Comparison of ENCODE assay signal across 12 mouse cellular contexts in the genomic region with DNA sequence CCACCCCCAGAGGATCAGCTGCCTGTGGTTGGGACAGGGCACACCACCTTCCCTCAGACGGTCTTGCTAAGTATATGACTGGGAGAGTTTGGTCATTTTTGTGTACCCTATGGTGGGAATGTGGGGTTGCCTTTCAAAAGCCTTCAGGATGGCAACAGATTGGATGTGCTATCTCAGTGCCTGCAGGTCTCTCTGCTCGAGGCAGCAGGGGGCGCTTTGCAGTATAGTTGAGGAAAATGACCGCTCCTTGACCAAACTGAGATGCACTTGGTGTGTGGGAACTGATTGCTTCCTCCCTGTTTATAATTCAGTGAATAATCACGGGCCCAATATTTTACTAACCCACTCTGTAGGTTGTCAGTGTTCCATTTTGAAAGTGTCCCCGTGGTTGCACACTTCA. TPM values are rescaled to one million over a fixed set of nuclear protein-coding genes. Genes with fewer than 3 reads are reported as not detected.
A peak's percentile ranks its signal among the peaks of the same experiment; 100 is the strongest.
DNase-seq lines count a peak whose midpoint lies in the region; ATAC-seq and TF ChIP-seq lines count a peak whose summit lies in the region.
"Had no signal": no experiment of that assay in that cellular context is flagged by ENCODE, and none has a peak within 500 bp of the region (broad histone marks: within the 10 kb centered on the region; RNA-seq: fewer than 3 reads in every experiment).

No protein-coding gene starts in this region.

- no peak for TF ChIP-seq POLR2A in CH12.LX (IDR thresholded peaks at IDR 0.05; ENCODE audit: low read depth, low read length)

- WGBS in heart, embryonic 13.5 days, result 71% methylated on average over 6 of the region's 6 CpGs
- 52% methylated on average over 6 of the region's 6 CpGs for WGBS in liver, embryonic 14.5 days (ENCODE audit: insufficient replicate concordance)

- no peaks in the 10 kb centered on the region for H3K79me2 ChIP-seq in CH12.LX (replicated peaks; ENCODE audit: control insufficient read depth, extremely low read depth, insufficient read depth, poor library complexity, severe bottlenecking)

- no peak for ATAC-seq in heart, embryonic 13.5 days (ENCODE audit: extremely low read depth, insufficient number of reproducible peaks, low FRiP score, low TSS enrichment)
- ATAC-seq in liver, embryonic 14.5 days (ENCODE audit: insufficient read depth), result no peak

- no peaks in the 10 kb centered on the region for H3K27me3 ChIP-seq in heart, embryonic 13.5 days (replicated peaks)
- H3K27me3 ChIP-seq in liver, embryonic 14.5 days (ENCODE audit: control insufficient read depth, insufficient read depth, low read length), result no peaks in the 10 kb centered on the region
- H3K27me3 ChIP-seq in CH12.LX (replicated peaks), result no peaks in the 10 kb centered on the region

- no peak; the same call in 1 of the 2 replicates for TF ChIP-seq RAD21 in CH12.LX (IDR thresholded peaks at IDR 0.05; ENCODE audit: low read depth, low read length)

- H3K4me1 ChIP-seq in heart, embryonic 13.5 days, result peaks cover 61% of the 10 kb centered on the region
- H3K4me1 ChIP-seq in liver, embryonic 14.5 days (replicated peaks; ENCODE audit: control insufficient read depth in 2 of 2, insufficient read depth in 2 of 2, low read length in 1 of 2), result no peaks in the 10 kb centered on the region
- H3K4me1 ChIP-seq in CH12.LX (ENCODE audit: control insufficient read depth in 1 of 2, insufficient read depth in 2 of 2), result peaks cover 0 to under 1% of the 10 kb centered on the region in 2 experiments; a peak in 1 of 4 replicates

- no peaks in the 10 kb centered on the region for H3K9me3 ChIP-seq in heart, embryonic 13.5 days
- H3K9me3 ChIP-seq in liver, embryonic 14.5 days (ENCODE audit: control insufficient read depth, low read length), result no peaks in the 10 kb centered on the region
- no peaks in the 10 kb centered on the region for H3K9me3 ChIP-seq in CH12.LX (replicated peaks; ENCODE audit: low read length)
- H3K9me3 ChIP-seq: G1E had no signal

- H3K9ac ChIP-seq in heart, embryonic 13.5 days, result no peak overlapping the region
- no peak overlapping the region for H3K9ac ChIP-seq in liver, embryonic 14.5 days (replicated peaks)
- no peak overlapping the region for H3K9ac ChIP-seq in CH12.LX (ENCODE audit: insufficient read depth, low read depth)

- peaks cover 17% of the 10 kb centered on the region for H3K36me3 ChIP-seq in heart, embryonic 13.5 days
- H3K36me3 ChIP-seq in liver, embryonic 14.5 days (replicated peaks; ENCODE audit: control insufficient read depth, insufficient read depth, low read depth), result no peaks in the 10 kb centered on the region
- H3K36me3 ChIP-seq in CH12.LX (replicated peaks in 1 of 2; ENCODE audit: control insufficient read depth in 1 of 2, insufficient read depth in 1 of 2, low read length in 1 of 2), result peaks cover 16 to 57% of the 10 kb centered on the region in 2 experiments

- TF ChIP-seq CTCF in liver, embryonic 14.5 days (IDR thresholded peaks at IDR 0.05; ENCODE audit: low read depth), result peak; percentile 33
- TF ChIP-seq CTCF in CH12.LX (conservative IDR thresholded peaks at IDR 0.05 in 1 of 2, IDR thresholded peaks at IDR 0.05 in 1 of 2; ENCODE audit: low read depth in 2 of 2, low read length in 2 of 2), result peak in 1 of 2 experiments; percentile 58; a peak in 2 of 4 replicates

- no peak overlapping the region for H3K4me2 ChIP-seq in heart, embryonic 13.5 days
- H3K4me2 ChIP-seq in liver, embryonic 14.5 days (ENCODE audit: low read depth), result no peak overlapping the region
- H3K4me2 ChIP-seq in CH12.LX (ENCODE audit: insufficient read depth, low read depth, poor library complexity, severe bottlenecking), result no peak overlapping the region

- no peak for DNase-seq in heart, adult 9 months (ENCODE audit: low spot score in 2 of 2)
- no peak for DNase-seq in liver, embryonic 14.5 days (ENCODE audit: low read depth in 3 of 3, low spot score in 3 of 3)
- no peak for DNase-seq in liver
- DNase-seq in CH12.LX (ENCODE audit: extremely low read depth), result no peak
- DNase-seq in brain, adult 2 months (ENCODE audit: low read depth, low spot score), result peak; percentile 16
- DNase-seq in right cerebral cortex, postnatal 4 days, result no peak
- no peak for DNase-seq in ovary, postnatal 14 days (ENCODE audit: low spot score)

- no peak overlapping the region for H3K4me3 ChIP-seq in heart, embryonic 13.5 days
- no peak overlapping the region for H3K4me3 ChIP-seq in liver, embryonic 14.5 days (ENCODE audit: insufficient read depth in 1 of 2, low read depth in 2 of 2, low read length in 2 of 2)
- no peak overlapping the region for H3K4me3 ChIP-seq in CH12.LX (replicated peaks in 1 of 3; ENCODE audit: low read depth in 2 of 3, low read length in 2 of 3, poor library complexity in 1 of 3)

- no peak for TF ChIP-seq EP300 in liver, embryonic 14.5 days (IDR thresholded peaks at IDR 0.05; ENCODE audit: low read depth)
- TF ChIP-seq EP300 in CH12.LX (IDR thresholded peaks at IDR 0.05; ENCODE audit: low read length), result no peak

- peak overlapping the region; percentile 69; the same call in 1 of the 2 replicates for H3K27ac ChIP-seq in heart, embryonic 13.5 days (replicated peaks)
- H3K27ac ChIP-seq in liver, embryonic 14.5 days, result no peak overlapping the region
- no peak overlapping the region for H3K27ac ChIP-seq in CH12.LX (ENCODE audit: insufficient read depth, low read depth)

- dilution Hi-C loops in CH12.LX (cut with MboI; ENCODE audit: extremely low pct_ligation_motif_present, extremely low pct_unique_long_range_greater_than_20kb, low sequenced_read_pairs), result no loop called here

- in situ Hi-C loops in CH12.LX (cut with MboI; ENCODE audit: low pct_ligation_motif_present, low pct_unique_long_range_greater_than_20kb, low sequenced_read_pairs), result no loop called here

TF ChIP-seq in CH12.LX, 34 proteins besides CTCF, POLR2A, EP300 and RAD21:
- TF ChIP-seq MAZ (IDR thresholded peaks at IDR 0.05; ENCODE audit: low read depth, low read length) (no peak), SMC3 (IDR thresholded peaks at IDR 0.05; ENCODE audit: low read depth, low read length) (peak; percentile 40)

RNA-seq across cellular contexts. Expression of gene Slc46a2, which starts 12.3 kb away (rescaled TPM):
- 0.15 and 0.74 TPM in 2 replicates for polyA plus RNA-seq in heart, embryonic 13.5 days (2015; fragmentation: Nextera tagmentation; extraction: Ambion mirVana)
- polyA plus RNA-seq in liver, embryonic 14.5 days (2012; rRNA removed), result not detected in 2 replicates
- not detected in 2 replicates for polyA plus RNA-seq in liver, embryonic 14.5 days (2014; fragmentation: Nextera tagmentation; extraction: Ambion mirVana)
- total RNA-seq in CH12.LX (2012; rRNA removed) (not detected in 2 replicates), CH12.LX (2014; rRNA removed) (not detected in 2 replicates)
- not detected in 2 replicates for polyA plus RNA-seq in CH12.LX (2012; ENCODE audit: insufficient read length, low read depth)
- total RNA-seq: adrenal gland, postnatal 4 days; left cerebral cortex, postnatal 25 days had no signal
- polyA plus RNA-seq: forebrain, embryonic 11.5 days; G1E had no signal

RNA-seq across cellular contexts. Expression of gene Mup4, which starts 58.0 kb away (rescaled TPM):
- polyA plus RNA-seq in heart, embryonic 13.5 days (2015; fragmentation: Nextera tagmentation; extraction: Ambion mirVana), result not detected in 2 replicates
- polyA plus RNA-seq in liver, embryonic 14.5 days (2012; rRNA removed), result not detected in 2 replicates
- polyA plus RNA-seq in liver, embryonic 14.5 days (2014; fragmentation: Nextera tagmentation; extraction: Ambion mirVana), result not detected in 2 replicates
- total RNA-seq in CH12.LX (2012; rRNA removed) (not detected in 2 replicates), CH12.LX (2014; rRNA removed) (not detected in 2 replicates)
- polyA plus RNA-seq in CH12.LX (2012; ENCODE audit: insufficient read length, low read depth), result not detected in 2 replicates
- total RNA-seq: adrenal gland, postnatal 4 days; G1E; left cerebral cortex, postnatal 25 days had no signal
- polyA plus RNA-seq: forebrain, embryonic 11.5 days; G1E had no signal
